Mouse (Mus musculus) right cerebral cortex, postnatal 14 days (tissue): Measurements from ENCODE around the gene Slc5a4b.
"Not testable (repeated sequence)": the region's sequence is repeated elsewhere in the genome, so short reads cannot be mapped to it uniquely, and the experiment has no call there.

Experiments
- DNase-seq: peaks from one replicate; pipeline ENCODE4 v3.0.0; 2022

Slc5a4b gene

GRCm38 (mm10) chr10:76110861-76111260, at the start of gene Slc5a4b:
Slc5a4b (minus strand) TSS chr10:76110961.
- no peak for DNase-seq

DNA sequence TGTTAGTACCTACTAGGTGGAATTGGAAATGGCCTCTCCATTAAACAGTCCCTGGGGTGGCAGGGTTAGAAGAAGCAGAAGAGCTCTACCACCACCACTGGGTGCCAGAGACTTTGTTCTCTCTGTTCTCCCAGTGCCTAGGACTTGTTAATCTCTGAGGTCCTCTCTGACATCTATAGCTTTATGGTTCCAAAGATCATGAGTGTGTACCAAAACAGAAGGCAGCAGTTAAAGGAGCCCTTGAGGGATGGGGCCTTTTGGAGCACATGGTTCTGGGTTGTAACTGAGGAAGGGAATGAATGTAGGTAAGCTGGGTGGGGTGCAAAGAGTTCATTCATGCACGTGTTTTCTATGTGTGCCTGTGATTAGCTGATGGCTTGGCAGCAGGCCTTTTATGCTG, 47.2 kb upstream of the Slc5a4b start:
- DNase-seq: no peak

- DNase-seq: no peak
Measured at GRCm38 (mm10) chr10:76157528-76157927, 46.8 kb upstream of the Slc5a4b start.

DNA sequence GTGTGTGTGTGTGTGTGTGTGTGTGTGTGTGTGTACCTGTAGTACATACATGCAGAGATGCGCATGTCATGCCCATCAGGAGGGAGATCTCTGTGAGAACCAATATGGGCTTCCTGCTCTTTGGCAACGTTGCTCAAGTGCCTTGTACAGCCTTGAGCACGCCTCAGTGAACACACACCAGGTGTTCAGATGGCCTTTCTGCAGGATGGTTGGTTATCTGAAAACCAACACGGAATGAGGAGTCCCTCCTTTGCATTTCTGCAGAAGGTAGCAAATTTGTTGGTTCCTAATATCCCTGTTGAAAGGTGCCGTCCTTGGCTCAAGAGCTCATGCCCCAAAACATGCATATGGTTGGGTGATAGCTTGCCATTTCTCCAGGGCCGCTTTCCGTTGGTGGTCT, 45.1 kb upstream of the Slc5a4b start:
- DNase-seq: no peak

DNA sequence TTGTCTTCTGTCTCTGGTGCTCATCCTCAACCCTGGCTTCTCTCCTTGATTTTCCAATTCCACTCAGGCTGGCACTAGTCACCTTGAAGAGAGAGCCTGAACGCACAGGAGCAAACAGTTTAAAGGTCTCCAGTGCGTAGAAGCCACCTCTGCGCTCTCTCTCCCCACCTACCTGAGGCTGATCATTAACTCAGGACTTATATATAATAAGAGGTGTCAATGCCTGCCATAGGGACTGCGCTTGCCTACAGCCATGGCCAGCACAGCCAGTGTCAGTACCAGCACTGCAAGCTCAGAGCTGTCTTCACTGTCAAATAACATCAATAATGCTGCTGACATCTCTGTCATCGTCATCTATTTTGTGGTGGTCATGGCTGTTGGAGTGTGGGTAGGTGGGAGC, 36.5 kb upstream of the Slc5a4b start, which contains the start of gene Slc5a4a:
Slc5a4a (plus strand) TSS at position 174 of the 400 bp plus-strand sequence.
- no peak for DNase-seq

DNA sequence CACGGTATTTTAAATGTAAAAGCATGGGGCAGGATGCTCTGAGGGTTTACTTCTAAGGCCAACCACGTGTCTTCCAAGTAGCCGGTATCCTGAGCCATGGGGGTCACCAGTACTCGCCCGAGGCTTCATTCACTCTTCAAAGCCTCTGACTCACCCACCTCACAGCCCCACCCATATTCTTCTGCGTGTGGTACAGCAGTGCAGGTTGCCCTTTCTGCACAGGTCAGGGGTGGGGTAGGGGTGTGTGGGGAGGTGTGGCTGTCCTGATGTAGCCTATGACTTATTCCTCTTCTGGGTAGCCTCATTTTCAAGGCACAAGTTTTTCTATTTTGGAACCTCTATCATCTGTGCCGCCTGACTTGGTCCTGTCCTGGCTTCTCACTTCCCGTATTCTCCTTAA, 36.1 kb upstream of the Slc5a4b start:
- no peak for DNase-seq

DNA sequence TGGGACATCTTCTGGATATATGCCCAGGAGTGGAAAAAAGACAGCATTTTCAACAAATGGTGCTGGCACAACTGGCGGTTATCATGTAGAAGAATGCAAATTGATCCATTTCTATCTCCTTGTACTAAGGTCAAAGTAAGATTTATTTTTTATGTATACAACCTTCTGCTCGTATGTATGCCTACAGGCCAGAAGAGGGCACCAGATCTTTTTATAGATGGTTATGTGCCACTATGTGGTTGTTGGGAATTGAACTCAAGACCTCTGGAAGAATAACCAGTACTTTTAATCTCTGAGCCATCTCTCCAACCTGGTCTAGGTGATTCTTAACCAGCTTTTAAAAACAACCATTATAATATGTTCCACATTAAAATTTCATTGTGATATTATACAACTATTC, 25.6 kb upstream of the Slc5a4b start:
- DNase-seq: no peak

GRCm38 (mm10) chr10:76132506-76132905, 21.7 kb upstream of the Slc5a4b start:
- DNase-seq: no peak

GRCm38 (mm10) chr10:76121495-76121894, 10.7 kb upstream of the Slc5a4b start:
- DNase-seq: no peak

DNA sequence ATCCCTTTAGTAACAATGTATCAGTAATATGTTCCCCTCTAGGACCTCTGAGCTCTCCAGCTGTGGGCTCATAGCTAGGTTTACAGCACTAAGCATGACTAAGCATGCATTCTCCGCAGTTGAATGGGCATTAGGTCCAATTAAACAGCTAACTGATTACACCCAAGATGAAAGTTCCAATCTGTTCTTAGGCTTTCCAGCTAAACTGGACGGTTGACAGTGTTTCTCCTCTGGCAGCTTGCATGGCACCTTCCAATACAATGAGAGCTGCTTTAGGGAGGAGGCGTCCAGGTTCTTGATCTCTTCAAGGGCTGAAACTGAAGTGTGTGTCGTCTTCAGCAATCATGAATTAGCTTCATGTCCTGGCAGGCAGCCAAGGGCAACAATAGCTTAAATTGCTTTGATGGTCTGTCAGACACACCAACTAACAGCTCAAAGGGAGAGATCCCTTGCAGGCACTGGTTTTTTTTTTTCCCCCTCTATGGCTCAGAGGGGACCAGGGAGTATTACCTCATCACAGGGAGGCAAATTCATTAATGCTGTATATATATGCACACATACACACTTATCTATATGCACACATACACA, 9.5 kb upstream of the Slc5a4b start:
- no peak for DNase-seq

GRCm38 (mm10) chr10:76118741-76119140, 8.0 kb upstream of the Slc5a4b start:
- DNase-seq: peak; percentile 25

DNA sequence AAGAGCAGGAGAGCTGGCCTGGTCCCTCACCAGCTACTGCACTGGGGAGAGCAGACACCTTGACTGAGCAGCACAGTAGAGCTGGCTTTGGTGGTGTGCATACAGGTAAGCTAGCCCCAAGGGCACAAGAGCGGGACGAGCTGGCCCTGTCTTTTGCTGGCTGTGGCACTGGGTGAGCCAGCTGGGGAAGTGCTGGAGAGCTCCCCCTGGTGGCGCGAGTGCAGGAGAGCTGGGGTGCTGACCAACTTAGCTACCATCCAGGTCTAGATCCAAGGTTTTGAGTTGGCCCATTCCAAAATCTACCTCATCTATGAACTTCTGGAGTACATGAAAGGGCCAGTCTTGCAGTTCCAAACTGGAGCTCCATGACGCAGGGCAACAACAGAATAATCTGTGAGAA, 7.2 kb upstream of the Slc5a4b start:
- DNase-seq: peak; percentile 25

DNA sequence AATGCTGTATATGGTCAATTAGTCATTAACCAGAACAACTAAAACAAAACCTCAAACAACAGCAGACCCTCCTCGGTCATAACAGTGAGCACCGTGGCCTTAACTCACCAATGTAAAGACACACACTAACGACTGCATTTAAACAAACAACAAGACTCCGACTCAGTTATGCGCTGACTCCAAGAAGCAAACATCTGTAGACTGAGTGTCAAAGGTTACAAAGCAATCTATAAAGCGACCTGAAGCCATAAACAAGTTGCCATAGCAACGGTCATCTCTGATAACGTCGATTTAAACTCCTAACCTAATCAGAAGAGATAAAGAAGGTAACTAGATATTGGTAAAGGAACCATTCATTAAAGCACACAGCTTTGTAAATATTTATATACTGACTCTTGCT, 13.4 kb downstream of the Slc5a4b start:
- no peak for DNase-seq

DNA sequence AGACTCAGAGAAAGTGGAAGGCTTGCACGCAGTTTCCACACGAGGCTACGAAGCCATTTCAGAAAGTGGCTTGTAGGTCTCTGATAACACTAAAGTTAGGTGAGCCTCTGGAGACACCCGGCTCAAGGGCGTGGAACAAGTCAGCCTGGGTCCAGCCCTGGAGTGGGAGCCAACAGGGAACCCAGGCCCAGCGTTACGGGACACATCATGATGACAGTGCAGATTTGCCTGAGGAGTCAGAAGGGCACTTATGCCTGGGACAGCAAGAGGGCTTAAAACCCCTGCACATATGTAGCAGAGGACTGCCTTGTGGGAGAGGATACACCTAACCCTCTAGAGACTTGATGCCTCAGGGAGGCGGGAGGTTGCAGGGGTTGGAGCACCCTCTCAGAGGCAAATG, 14.2 kb downstream of the Slc5a4b start:
- no peak for DNase-seq

DNA sequence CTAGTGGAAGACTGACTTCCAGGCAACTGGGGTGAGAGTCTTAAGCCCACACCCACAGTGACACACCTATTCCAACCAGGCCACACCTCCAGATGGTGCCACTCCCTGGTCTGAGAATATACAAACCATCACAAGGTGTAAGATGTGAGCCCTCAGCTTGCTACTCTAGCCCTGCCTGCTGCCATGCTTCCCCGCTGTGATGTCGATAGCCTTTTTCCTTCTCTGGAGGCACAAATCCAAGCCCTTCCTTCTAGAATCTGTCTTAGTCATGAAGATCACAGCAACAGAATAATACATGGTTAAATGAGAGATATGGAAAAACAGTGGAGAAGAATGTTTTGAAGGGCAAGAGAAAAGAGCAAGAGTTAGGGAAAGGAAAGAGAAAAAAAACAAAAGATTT, 33.8 kb downstream of the Slc5a4b start:
- not testable (repeated sequence) for DNase-seq

GRCm38 (mm10) chr10:76072080-76072479, 38.7 kb downstream of the Slc5a4b start:
- DNase-seq: not testable (repeated sequence)

DNA sequence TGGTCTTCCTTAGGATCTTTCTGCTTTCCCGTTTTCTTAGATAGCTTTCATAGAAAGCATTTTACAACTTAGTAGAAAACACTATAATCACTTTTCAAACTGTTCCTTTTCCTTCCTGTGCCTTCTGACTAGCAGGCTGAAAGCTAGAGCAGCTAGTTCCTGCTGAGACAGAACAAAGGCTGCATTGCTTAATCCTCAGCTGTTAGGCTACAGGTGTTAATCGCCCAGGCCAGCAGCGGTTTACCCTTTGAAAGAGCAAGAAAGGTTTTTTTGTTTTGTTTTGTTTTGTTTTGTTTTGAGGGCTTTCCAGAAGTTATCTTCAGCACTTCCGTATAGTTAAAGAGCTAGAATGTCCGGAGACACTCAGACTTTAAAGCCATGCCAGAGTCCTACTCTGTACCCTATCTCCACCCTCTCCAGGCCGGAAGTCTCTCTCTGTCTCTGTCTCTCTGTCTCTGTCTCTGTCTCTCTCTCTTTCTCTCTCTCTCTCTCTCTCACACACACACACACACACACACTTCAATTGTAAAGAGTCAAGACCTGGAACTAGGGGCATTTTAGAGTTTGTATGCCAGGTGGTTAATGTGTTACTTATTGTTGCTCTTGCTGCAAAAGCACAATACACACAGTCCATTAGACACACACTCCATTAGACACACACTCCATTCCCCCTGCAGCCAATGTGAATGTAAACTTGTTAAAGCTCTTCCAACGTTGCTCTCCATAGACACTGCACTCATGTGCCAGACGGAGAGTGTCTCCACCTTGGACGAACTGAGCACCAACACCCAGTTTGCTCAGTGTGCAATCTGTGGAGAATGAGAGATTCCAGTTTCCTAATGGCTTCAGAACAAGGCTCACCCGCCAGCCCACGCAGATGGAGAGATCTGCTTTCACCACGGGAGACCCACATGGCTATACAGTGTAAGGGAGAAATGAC, 42.8 kb downstream of the Slc5a4b start:
- DNase-seq: no peak

GRCm38 (mm10) chr10:76062439-76062838, 48.3 kb downstream of the Slc5a4b start:
- DNase-seq: no peak

GRCm38 (mm10) chr10:76051860-76052259, 58.9 kb downstream of the Slc5a4b start:
- no peak for DNase-seq

- DNase-seq: no peak
Measured at GRCm38 (mm10) chr10:76048967-76049366, 61.8 kb downstream of the Slc5a4b start.

DNA sequence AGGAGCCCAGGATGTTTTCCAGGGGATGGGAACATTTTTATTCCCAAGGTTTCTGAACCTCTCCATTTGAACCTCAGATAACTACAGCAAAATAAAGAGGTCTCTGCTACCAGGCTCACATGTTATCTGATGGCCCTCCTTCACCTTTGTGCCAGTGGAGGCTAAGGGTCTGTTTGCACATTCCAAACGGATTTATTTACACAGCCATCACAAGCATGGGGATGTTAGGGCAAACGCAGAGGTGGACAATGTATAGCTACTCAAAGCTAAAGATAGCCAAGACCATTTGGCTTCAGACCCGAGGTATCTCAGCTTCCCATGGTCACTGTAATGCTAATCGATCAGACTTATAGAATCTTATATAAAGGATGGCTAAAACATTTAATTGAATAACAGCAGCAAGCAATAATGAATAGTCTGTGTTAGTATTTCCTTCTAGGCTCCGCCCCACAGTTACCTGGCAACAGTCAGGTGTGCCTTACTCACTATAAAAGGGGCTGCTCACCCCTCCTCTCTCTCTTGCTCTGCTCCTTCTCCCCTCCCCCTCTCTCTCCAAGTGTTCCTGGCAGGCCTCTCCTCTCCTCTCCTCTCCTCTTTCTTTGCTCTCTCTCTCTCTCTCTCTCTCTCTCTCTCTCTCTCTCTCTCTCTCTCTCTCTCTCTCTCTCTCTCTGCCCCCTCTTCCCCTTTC, 63.4 kb downstream of the Slc5a4b start:
- DNase-seq: no peak

DNA sequence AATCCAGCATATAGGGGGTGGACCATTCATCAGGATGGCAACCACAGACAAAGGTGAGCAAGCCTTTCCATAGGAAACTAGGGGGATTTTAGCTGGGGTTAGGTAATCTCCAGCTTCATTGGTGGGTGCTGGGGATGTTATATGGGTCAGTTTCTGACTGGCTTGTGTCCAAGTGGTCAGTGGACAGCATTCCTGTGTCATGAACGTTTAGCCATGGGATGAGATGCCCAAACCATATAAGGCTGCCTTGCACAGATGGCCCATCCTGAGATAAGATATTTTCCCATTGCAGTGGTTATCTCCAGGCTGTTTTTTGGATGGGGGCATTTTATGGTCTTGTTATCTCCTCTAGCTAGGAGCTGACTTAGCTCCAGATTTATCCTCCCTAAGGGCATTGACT, 64.0 kb downstream of the Slc5a4b start:
- no peak for DNase-seq

DNA sequence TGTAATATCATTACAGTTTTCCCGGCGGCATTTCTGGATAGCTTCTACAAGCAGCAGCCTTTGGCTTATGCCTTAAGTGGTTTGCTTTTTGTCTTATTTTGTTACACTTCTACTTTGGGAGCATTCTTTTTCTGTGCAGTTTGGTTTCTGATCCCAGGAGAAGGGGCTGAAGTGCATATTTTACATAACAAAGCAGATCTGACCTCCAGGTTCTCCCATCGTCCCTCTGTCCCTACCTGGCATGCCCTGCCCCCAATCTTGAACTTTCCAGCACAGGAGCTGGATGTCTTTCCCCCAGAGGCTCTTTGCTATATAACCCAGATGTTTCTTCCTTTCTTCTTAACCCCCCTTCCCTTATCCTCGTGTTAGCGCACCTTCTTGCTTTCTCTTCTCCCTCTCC, 65.4 kb downstream of the Slc5a4b start:
- no peak for DNase-seq

DNA sequence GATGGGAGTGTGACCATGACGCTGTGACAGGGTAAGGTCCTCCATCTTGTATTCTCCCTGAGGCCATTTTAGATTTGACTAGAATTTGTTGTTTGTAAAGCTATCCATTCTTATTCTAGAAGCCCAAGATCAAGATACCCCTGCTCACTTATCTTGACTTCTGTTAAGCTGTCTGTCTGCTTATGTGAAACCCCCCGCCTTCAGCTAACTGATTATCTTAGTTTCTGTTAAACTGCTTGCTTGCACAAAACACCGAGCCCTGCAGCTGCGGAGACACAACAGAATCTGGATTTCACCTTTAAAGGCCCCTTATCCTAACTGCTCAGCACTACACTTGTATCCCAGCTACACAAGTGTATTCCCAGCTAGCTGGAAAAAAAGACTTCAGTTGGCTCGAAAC, 73.8 kb downstream of the Slc5a4b start:
- DNase-seq: no peak
